ENCODE assay signal across 28 mouse cellular contexts in genomic region chr9:43465129-43465528, GRCm38 (mm10).
A peak's percentile ranks its signal among the peaks of the same experiment; 100 is the strongest.
DNase-seq lines count a peak whose midpoint lies in the region; ATAC-seq and TF ChIP-seq lines count a peak whose summit lies in the region.
"Had no signal": no experiment of that assay in that cellular context is flagged by ENCODE, and none has a peak within 500 bp of the region (broad histone marks: within the 10 kb centered on the region; RNA-seq: fewer than 3 reads in every experiment).

No protein-coding gene starts in this region.

- peak; percentile 93 for DNase-seq in kidney, adult 2 months
- peak; percentile 94 for DNase-seq in kidney, adult 9 months
- peak; percentile 78 for DNase-seq in kidney, postnatal 14 days
- DNase-seq in yolk sac, embryonic 10.5 days (ENCODE audit: low spot score), result peak; percentile 11
- DNase-seq in lung, postnatal 14 days, result no peak
- DNase-seq in left cerebral cortex, adult 2 months (ENCODE audit: extremely low spot score in 1 of 2, low spot score in 2 of 2), result no peak
- DNase-seq: cerebellum, adult 11 months; cerebellum, adult 9-10 months; embryo, embryonic 11 days; forebrain, postnatal 0 days; gastrocnemius, postnatal 10 days; layer of hippocampus, postnatal 36 days; liver, embryonic 13.5 days; lung, adult 2 months; right cerebral cortex, adult 18-20 months; right cerebral cortex, postnatal 4 days; thymus, adult 2 months; thymus, postnatal 36 days had no signal

- H3K36me3 ChIP-seq in kidney, adult 2 months (ENCODE audit: control insufficient read depth, insufficient read depth, low read length), result no peaks in the 10 kb centered on the region
- H3K36me3 ChIP-seq in kidney, embryonic 14.5 days (ENCODE audit: control insufficient read depth, insufficient read depth, low read length), result no peaks in the 10 kb centered on the region
- H3K36me3 ChIP-seq: embryonic facial prominence, embryonic 12.5 days; heart, embryonic 13.5 days; limb, embryonic 12.5 days; liver, embryonic 13.5 days; midbrain, embryonic 10.5 days; neural tube, embryonic 12.5 days had no signal

- ATAC-seq in kidney, embryonic 14.5 days (ENCODE audit: low FRiP score, low TSS enrichment), result no peak
- ATAC-seq: CD4-positive, CD25-positive, alpha-beta regulatory T cell, adult 4 months; forebrain, postnatal 0 days; intestine, postnatal 0 days had no signal

- H3K4me1 ChIP-seq in kidney, adult 2 months (ENCODE audit: control insufficient read depth, insufficient read depth, low read length), result peaks cover 31% of the 10 kb centered on the region
- no peaks in the 10 kb centered on the region for H3K4me1 ChIP-seq in kidney, embryonic 14.5 days (ENCODE audit: control insufficient read depth, insufficient read depth, low read length)
- H3K4me1 ChIP-seq: embryonic facial prominence, embryonic 12.5 days; heart, embryonic 13.5 days had no signal

- no peak for TF ChIP-seq CTCF in kidney, adult 2 months (conservative IDR thresholded peaks at IDR 0.05; ENCODE audit: insufficient read depth, insufficient read length, low read depth, low read length)
- no peak for TF ChIP-seq CTCF in left cerebral cortex, adult 2 months (IDR thresholded peaks at IDR 0.05)

- no peak overlapping the region for H3K9ac ChIP-seq in kidney, embryonic 14.5 days (ENCODE audit: low read depth, low read length)
- H3K9ac ChIP-seq: embryonic facial prominence, embryonic 12.5 days; forebrain, postnatal 0 days; heart, embryonic 13.5 days; hindbrain, embryonic 14.5 days; limb, embryonic 12.5 days; liver, embryonic 13.5 days; neural tube, embryonic 12.5 days had no signal

- WGBS in kidney, adult 2 months, result 28% methylated on average over 2 of the region's 2 CpGs
- WGBS in kidney, embryonic 14.5 days, result 39% methylated on average over 2 of the region's 2 CpGs

- H3K4me2 ChIP-seq in kidney, embryonic 14.5 days (replicated peaks; ENCODE audit: low read depth, low read length), result no peak overlapping the region
- H3K4me2 ChIP-seq: embryonic facial prominence, embryonic 12.5 days; heart, embryonic 13.5 days; hindbrain, embryonic 14.5 days; limb, embryonic 12.5 days; liver, embryonic 13.5 days; neural tube, embryonic 12.5 days had no signal

- peak overlapping the region; percentile 95 for H3K27ac ChIP-seq in kidney, adult 2 months (ENCODE audit: insufficient read depth, low read depth, low read length)
- H3K27ac ChIP-seq in kidney, embryonic 14.5 days (ENCODE audit: low read depth, low read length), result no peak overlapping the region
- no peak overlapping the region for H3K27ac ChIP-seq in left cerebral cortex, adult 2 months
- H3K27ac ChIP-seq: embryonic facial prominence, embryonic 12.5 days; heart, embryonic 13.5 days; hindbrain, embryonic 14.5 days; limb, embryonic 12.5 days; liver, embryonic 13.5 days; midbrain, embryonic 10.5 days; neural tube, embryonic 12.5 days had no signal

- TF ChIP-seq POLR2A in kidney, adult 2 months (IDR thresholded peaks at IDR 0.05; ENCODE audit: low read depth, low read length), result no peak

- no peaks in the 10 kb centered on the region for H3K27me3 ChIP-seq in kidney, adult 2 months (replicated peaks; ENCODE audit: control insufficient read depth, insufficient read depth, low read length)
- H3K27me3 ChIP-seq in kidney, embryonic 14.5 days (ENCODE audit: control insufficient read depth, insufficient read depth, low read length), result peaks cover 3% of the 10 kb centered on the region; the same call in 1 of the 2 replicates
- H3K27me3 ChIP-seq: embryonic facial prominence, embryonic 12.5 days; liver, embryonic 13.5 days had no signal

- no peaks in the 10 kb centered on the region for H3K9me3 ChIP-seq in kidney, embryonic 14.5 days (ENCODE audit: control insufficient read depth, low read length)
- H3K9me3 ChIP-seq: embryonic facial prominence, embryonic 12.5 days; heart, embryonic 13.5 days; limb, embryonic 12.5 days; liver, embryonic 13.5 days; midbrain, embryonic 10.5 days; neural tube, embryonic 12.5 days had no signal

- intact Hi-C loops in left cerebral cortex, adult 2 months (cut with DNase I), result no loop called here

- no peak overlapping the region for H3K4me3 ChIP-seq in kidney, adult 2 months (ENCODE audit: insufficient read depth, low read depth, low read length)
- H3K4me3 ChIP-seq in kidney, embryonic 14.5 days (ENCODE audit: low read length), result no peak overlapping the region
- no peak overlapping the region for H3K4me3 ChIP-seq in left cerebral cortex, adult 2 months
- H3K4me3 ChIP-seq: embryonic facial prominence, embryonic 12.5 days; heart, embryonic 13.5 days; limb, embryonic 12.5 days; liver, embryonic 13.5 days; midbrain, embryonic 10.5 days; myocyte; neural tube, embryonic 12.5 days had no signal

Comparison
In these comparisons a context has a peak if more than half of its experiments do, and no peak if none do; other contexts are left out.
1. DNase-seq: peak in kidney, adult 2 months (single experiment), kidney, adult 9 months (single experiment), kidney, postnatal 14 days (single experiment) and yolk sac, embryonic 10.5 days (single experiment); none in lung, postnatal 14 days (single experiment) and left cerebral cortex, adult 2 months (0 of 2).